Mouse (Mus musculus) erythroid progenitor cell, adult 5-6 weeks (primary cell): ENCODE results near the gene Six4. TPM values are rescaled to one million over a fixed set of nuclear protein-coding genes. Genes with fewer than 3 reads are reported as not detected.
"Not testable (repeated sequence)": the region's sequence is repeated elsewhere in the genome, so short reads cannot be mapped to it uniquely, and the experiment has no call there.

Experiments
- ATAC-seq: replicated peaks from 2 replicates; pipeline ENCODE4 v1.8.0; 2016; ENCODE audit warnings: moderate number of reproducible peaks, mild to moderate bottlenecking, moderate TSS enrichment, inconsistent platforms; ENCODE audit not compliant: poor library complexity, low FRiP score, severe bottlenecking
- total RNA-seq, 2 experiments: library from RNA; stranded (forward) in 1 of 2; stranded (reverse) in 1 of 2; fragments of 150-400 nt in 1 of 2; fragments of 186-747, 209-891 nt in 1 of 2; gene quantifications; 2 replicates each; pipeline versions ENCODE4 v1.2.3 to v1.2.4; 2015 to 2017; ENCODE audit warnings: low replicate concordance in 2 of 2

Six4 gene
- total RNA-seq, 2 experiments from 2014 or later: not detected

- ATAC-seq: no peak
Measured at GRCm38 (mm10) chr12:73090672-73091335, 22.5 kb downstream of the Six4 start.

GRCm38 (mm10) chr12:73088911-73089310, 24.3 kb downstream of the Six4 start:
- ATAC-seq: peak; percentile 82

GRCm38 (mm10) chr12:73088500-73088899, 24.8 kb downstream of the Six4 start:
- ATAC-seq: peak; percentile 51

- ATAC-seq: no peak
Measured at GRCm38 (mm10) chr12:73087086-73087485, 26.2 kb downstream of the Six4 start.

GRCm38 (mm10) chr12:73085739-73086630, 27.3 kb downstream of the Six4 start:
- no peak for ATAC-seq

GRCm38 (mm10) chr12:73083773-73084172, 29.5 kb downstream of the Six4 start:
- no peak for ATAC-seq

- ATAC-seq: not testable (repeated sequence)
Measured at GRCm38 (mm10) chr12:73081828-73082227, 31.4 kb downstream of the Six4 start.

- no peak for ATAC-seq
Measured at GRCm38 (mm10) chr12:73060805-73061410, 52.3 kb downstream of the Six4 start.

GRCm38 (mm10) chr12:73057492-73057891, 55.8 kb downstream of the Six4 start:
- ATAC-seq: no peak

- ATAC-seq: no peak
Measured at GRCm38 (mm10) chr12:73055451-73055850, 57.8 kb downstream of the Six4 start.

- ATAC-seq: no peak
Measured at GRCm38 (mm10) chr12:73054576-73055185, 58.6 kb downstream of the Six4 start.

- ATAC-seq: no peak
Measured at GRCm38 (mm10) chr12:73053668-73054241, 59.5 kb downstream of the Six4 start, which contains the start of gene Six1. Gene Six1 (minus strand): TSS chr12:73053887.

- no peak for ATAC-seq
Measured at GRCm38 (mm10) chr12:73052651-73053591, 60.3 kb downstream of the Six4 start.

- no peak for ATAC-seq
Measured at GRCm38 (mm10) chr12:73052036-73052650, 61.1 kb downstream of the Six4 start.

GRCm38 (mm10) chr12:73050811-73051580, 62.3 kb downstream of the Six4 start:
- ATAC-seq: no peak

GRCm38 (mm10) chr12:73050305-73050704, 63.0 kb downstream of the Six4 start:
- ATAC-seq: no peak
